Mouse (Mus musculus): ENCODE data around the gene Gabrb3. TPM values are rescaled to one million over a fixed set of nuclear protein-coding genes. Genes with fewer than 3 reads are reported as not detected.

Gabrb3 gene
- polyA plus RNA-seq, 1 experiment, result 249 TPM

DNA sequence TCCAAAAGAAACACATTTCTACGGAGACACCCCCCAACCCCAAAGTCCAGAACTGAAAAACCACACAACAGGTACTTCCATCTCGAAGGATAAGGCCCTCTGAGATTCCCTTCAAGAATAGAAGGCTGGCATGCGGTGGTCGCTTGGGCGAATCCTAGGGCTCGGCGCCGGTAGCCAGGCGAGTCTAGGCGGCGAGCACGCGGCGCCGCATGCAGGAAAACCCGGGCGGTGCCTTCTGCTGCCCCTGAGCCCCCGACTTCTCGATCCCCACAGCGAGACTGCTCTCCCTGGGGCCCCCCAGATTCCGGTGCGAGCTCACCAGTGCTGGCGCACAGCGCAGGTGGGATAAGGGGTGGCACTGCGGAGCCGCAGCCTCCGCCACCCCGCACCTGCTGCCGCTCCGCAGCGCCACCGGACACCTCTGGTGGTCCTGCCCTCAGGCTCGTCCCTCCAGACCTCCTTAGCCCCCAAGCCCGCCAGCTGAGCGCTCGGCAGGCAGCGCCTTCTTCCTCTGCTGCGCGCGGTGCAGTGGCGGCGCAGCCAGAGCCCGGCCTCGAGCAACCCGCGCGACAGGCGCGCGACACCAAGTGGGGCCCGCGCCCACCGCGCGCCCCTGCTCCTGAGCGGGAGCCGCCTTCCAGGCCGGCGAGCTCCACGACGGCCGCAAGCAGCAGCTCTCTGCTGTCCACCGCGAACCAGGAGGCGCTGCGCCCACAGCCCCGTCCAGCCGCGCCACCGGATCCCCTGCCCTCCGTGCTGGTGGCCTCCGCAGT, 89.6 kb downstream of the Gabrb3 start:
- 1% methylated on average over 72 of the region's 72 CpGs for WGBS
- TF ChIP-seq POLR2A (IDR thresholded peaks at IDR 0.05; ENCODE audit: insufficient read depth, low read depth, low read length), result 0 out of 2 replicates have a peak, but pooled peaks have one; percentile 15
- no peak for TF ChIP-seq CTCF (IDR thresholded peaks at IDR 0.05; ENCODE audit: insufficient read depth, low read depth, low read length)
- Histone ChIP-seq H3K4me1 (ENCODE audit: control insufficient read depth, insufficient read depth, low read length) (no peaks in the 10 kb centered on the region), H3K4me3 (ENCODE audit: insufficient read depth, low read depth, low read length) (peak overlapping the region; percentile 78), H3K27ac (ENCODE audit: insufficient read depth, low read depth, low read length) (peak overlapping the region; percentile 84)

GRCm38 (mm10) chr7:57509681-57510141, 90.2 kb downstream of the Gabrb3 start, which contains the start of gene Gabra5:
Gene Gabra5 (minus strand): TSS chr7:57510059.
- Histone ChIP-seq H3K27ac (ENCODE audit: insufficient read depth, low read depth, low read length) (peak within 1 kb of the TSS; percentile 84), H3K4me1 (ENCODE audit: control insufficient read depth, insufficient read depth, low read length) (no peaks in the 10 kb centered on the region), H3K4me3 (ENCODE audit: insufficient read depth, low read depth, low read length) (peak within 1 kb of the TSS; percentile 78)
- WGBS, result under 1% methylated on average over 59 of the region's 59 CpGs
- TF ChIP-seq POLR2A (IDR thresholded peaks at IDR 0.05; ENCODE audit: insufficient read depth, low read depth, low read length), result 0 out of 2 replicates have a peak, but pooled peaks have one; percentile 13
- TF ChIP-seq CTCF (IDR thresholded peaks at IDR 0.05; ENCODE audit: insufficient read depth, low read depth, low read length), result peak; percentile 49

DNA sequence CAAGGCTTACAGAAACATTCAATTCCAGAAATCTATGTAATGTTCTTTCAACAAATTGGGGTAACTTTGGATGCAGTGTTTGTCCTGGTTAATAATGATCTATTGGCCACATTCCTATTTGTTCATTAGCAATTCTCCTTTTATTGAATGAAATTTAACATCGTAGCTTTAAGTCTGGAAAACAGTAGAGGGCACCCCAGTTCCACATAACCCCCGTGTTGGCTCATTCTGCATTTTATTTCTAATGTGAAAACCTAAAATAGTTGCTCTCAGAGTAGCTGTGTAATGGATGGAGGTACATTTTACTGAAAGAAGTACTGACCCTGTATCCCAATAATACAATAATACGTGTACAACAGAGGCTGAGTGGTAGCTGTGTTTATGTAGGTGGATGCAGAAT, 93.5 kb downstream of the Gabrb3 start:
- 7% methylated on average over 3 of the region's 3 CpGs for WGBS
- H3K4me1 ChIP-seq (ENCODE audit: control insufficient read depth, insufficient read depth, low read length), result no peaks in the 10 kb centered on the region
- H3K4me3 ChIP-seq (ENCODE audit: insufficient read depth, low read depth, low read length), result no peak overlapping the region
- no peak overlapping the region for H3K27ac ChIP-seq (ENCODE audit: insufficient read depth, low read depth, low read length)
- TF ChIP-seq POLR2A (IDR thresholded peaks at IDR 0.05; ENCODE audit: insufficient read depth, low read depth, low read length) (no peak), CTCF (IDR thresholded peaks at IDR 0.05; ENCODE audit: insufficient read depth, low read depth, low read length) (no peak)

DNA sequence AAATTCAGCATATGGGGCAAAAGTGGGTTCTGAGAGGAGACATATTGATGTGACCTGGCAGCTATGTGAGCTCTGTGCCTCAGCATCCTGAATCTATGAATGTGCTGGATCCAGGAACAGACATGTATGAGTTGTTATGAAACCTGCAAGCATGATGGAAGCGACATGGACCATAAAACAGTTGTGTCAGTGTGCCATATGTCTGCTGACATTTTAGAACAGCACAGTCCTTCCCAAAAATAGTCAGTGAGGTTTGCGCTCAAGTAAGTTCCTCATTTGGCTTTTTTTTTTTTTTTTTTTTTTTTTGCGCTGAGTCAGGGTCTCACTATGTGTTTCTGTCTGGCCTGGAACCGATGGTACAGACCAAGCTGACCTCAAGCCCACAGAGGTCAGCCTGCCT, 110.0 kb downstream of the Gabrb3 start:
- H3K27ac ChIP-seq (ENCODE audit: insufficient read depth, low read depth, low read length), result no peak overlapping the region
- WGBS, result 92% methylated on average over 4 of the region's 4 CpGs
- no peak for TF ChIP-seq POLR2A (IDR thresholded peaks at IDR 0.05; ENCODE audit: insufficient read depth, low read depth, low read length)
- TF ChIP-seq CTCF (IDR thresholded peaks at IDR 0.05; ENCODE audit: insufficient read depth, low read depth, low read length), result no peak
- H3K4me3 ChIP-seq (ENCODE audit: insufficient read depth, low read depth, low read length), result no peak overlapping the region
- H3K4me1 ChIP-seq (ENCODE audit: control insufficient read depth, insufficient read depth, low read length), result no peaks in the 10 kb centered on the region

DNA sequence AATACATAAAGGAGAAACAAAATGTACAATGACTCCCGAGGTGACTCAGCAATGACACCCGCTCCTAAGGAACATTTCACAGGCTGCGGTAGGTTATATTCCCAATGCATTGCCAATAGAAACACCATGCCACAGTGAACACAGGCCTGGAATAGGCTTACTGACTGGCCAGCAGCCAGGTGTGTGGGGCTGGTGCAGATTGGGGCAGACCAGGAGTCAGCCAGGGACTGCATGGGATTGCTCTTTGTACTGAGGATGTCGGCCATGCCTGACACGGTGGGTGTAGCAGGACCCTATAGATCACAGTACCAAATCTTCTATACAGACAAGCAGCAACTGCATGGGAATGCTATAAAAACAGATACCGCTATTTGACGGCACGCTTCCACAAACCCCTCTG, 110.5 kb downstream of the Gabrb3 start:
- WGBS, result 94% methylated on average over 8 of the region's 8 CpGs
- H3K27ac ChIP-seq (ENCODE audit: insufficient read depth, low read depth, low read length), result no peak overlapping the region
- no peaks in the 10 kb centered on the region for H3K4me1 ChIP-seq (ENCODE audit: control insufficient read depth, insufficient read depth, low read length)

GRCm38 (mm10) chr7:57532676-57533075, 113.2 kb downstream of the Gabrb3 start:
- TF ChIP-seq CTCF (IDR thresholded peaks at IDR 0.05; ENCODE audit: insufficient read depth, low read depth, low read length), result no peak
- TF ChIP-seq POLR2A (IDR thresholded peaks at IDR 0.05; ENCODE audit: insufficient read depth, low read depth, low read length), result no peak
- Histone ChIP-seq H3K4me3 (ENCODE audit: insufficient read depth, low read depth, low read length) (no peak overlapping the region), H3K27ac (ENCODE audit: insufficient read depth, low read depth, low read length) (no peak overlapping the region), H3K4me1 (ENCODE audit: control insufficient read depth, insufficient read depth, low read length) (no peaks in the 10 kb centered on the region)
- WGBS, result 96% methylated on average over 10 of the region's 10 CpGs

More for the DNA sequence above, 110.5 kb downstream of the Gabrb3 start:
- no peak for TF ChIP-seq POLR2A (IDR thresholded peaks at IDR 0.05; ENCODE audit: insufficient read depth, low read depth, low read length)
- no peak for TF ChIP-seq CTCF (IDR thresholded peaks at IDR 0.05; ENCODE audit: insufficient read depth, low read depth, low read length)
- H3K4me3 ChIP-seq (ENCODE audit: insufficient read depth, low read depth, low read length), result no peak overlapping the region

- H3K4me1 ChIP-seq (ENCODE audit: control insufficient read depth, insufficient read depth, low read length), result no peaks in the 10 kb centered on the region
- no peak overlapping the region for H3K27ac ChIP-seq (ENCODE audit: insufficient read depth, low read depth, low read length)
- no peak for TF ChIP-seq POLR2A (IDR thresholded peaks at IDR 0.05; ENCODE audit: insufficient read depth, low read depth, low read length)
- no peak for TF ChIP-seq CTCF (IDR thresholded peaks at IDR 0.05; ENCODE audit: insufficient read depth, low read depth, low read length)
- 27% methylated on average over 7 of the region's 7 CpGs for WGBS
- no peak overlapping the region for H3K4me3 ChIP-seq (ENCODE audit: insufficient read depth, low read depth, low read length)
Observed at GRCm38 (mm10) chr7:57538565-57538964, 119.1 kb downstream of the Gabrb3 start.

DNA sequence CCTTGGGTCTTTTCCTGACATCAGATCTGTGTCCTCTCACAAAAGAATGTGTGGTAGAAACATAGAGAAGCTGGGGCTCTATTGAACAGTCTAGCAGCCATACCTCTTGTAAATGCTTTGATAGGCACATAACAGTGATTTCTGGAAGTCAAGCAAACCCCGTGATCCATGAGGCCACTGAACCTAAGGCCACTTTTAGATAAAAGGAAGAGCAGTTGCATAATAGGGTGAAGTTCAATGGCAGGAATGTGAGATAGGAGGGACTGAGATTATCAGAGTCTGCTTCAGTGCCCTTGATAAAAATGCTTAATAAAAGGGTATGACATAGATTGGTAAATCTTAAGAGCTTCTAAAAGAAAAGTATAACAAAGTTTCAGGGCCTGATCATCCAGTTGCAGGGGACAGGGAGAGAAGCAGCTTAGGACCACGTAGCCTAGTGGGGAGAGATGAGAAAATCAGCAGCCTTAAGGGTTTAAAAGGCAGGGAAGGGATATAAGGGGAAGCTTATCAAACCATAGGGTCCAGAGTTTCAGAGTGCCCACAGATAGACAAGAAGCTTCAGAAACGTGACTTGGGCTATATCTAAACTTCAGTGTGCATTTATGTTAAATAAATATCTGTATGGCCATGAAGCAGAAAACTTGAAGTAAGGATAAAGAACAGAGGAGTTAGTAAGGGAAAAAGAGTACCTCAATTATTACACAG, 141.4 kb downstream of the Gabrb3 start:
- 87% methylated on average over 3 of the region's 3 CpGs for WGBS

GRCm38 (mm10) chr7:57564403-57564802, 144.9 kb downstream of the Gabrb3 start:
- 93% methylated on average over 12 of the region's 12 CpGs for WGBS
- no peak overlapping the region for H3K27ac ChIP-seq (ENCODE audit: insufficient read depth, low read depth, low read length)
- TF ChIP-seq CTCF (IDR thresholded peaks at IDR 0.05; ENCODE audit: insufficient read depth, low read depth, low read length) (no peak), POLR2A (IDR thresholded peaks at IDR 0.05; ENCODE audit: insufficient read depth, low read depth, low read length) (no peak)
- H3K4me1 ChIP-seq (ENCODE audit: control insufficient read depth, insufficient read depth, low read length), result no peaks in the 10 kb centered on the region
- no peak overlapping the region for H3K4me3 ChIP-seq (ENCODE audit: insufficient read depth, low read depth, low read length)

More for the DNA sequence above, 141.4 kb downstream of the Gabrb3 start:
- H3K4me1 ChIP-seq (ENCODE audit: control insufficient read depth, insufficient read depth, low read length), result no peaks in the 10 kb centered on the region
- H3K4me3 ChIP-seq (ENCODE audit: insufficient read depth, low read depth, low read length), result no peak overlapping the region
- TF ChIP-seq POLR2A (IDR thresholded peaks at IDR 0.05; ENCODE audit: insufficient read depth, low read depth, low read length), result no peak
- no peak overlapping the region for H3K27ac ChIP-seq (ENCODE audit: insufficient read depth, low read depth, low read length)
